Mouse (Mus musculus): ENCODE measurements at regions not wholly inside any gene's neighbourhood (a gene's known extent, or its start where the extent isn't known, plus 50 kb on each side); places are given as distances from the start of the nearest gene placed in this dataset.
A peak's percentile ranks its signal among the peaks of the same experiment; 100 is the strongest.

DNA sequence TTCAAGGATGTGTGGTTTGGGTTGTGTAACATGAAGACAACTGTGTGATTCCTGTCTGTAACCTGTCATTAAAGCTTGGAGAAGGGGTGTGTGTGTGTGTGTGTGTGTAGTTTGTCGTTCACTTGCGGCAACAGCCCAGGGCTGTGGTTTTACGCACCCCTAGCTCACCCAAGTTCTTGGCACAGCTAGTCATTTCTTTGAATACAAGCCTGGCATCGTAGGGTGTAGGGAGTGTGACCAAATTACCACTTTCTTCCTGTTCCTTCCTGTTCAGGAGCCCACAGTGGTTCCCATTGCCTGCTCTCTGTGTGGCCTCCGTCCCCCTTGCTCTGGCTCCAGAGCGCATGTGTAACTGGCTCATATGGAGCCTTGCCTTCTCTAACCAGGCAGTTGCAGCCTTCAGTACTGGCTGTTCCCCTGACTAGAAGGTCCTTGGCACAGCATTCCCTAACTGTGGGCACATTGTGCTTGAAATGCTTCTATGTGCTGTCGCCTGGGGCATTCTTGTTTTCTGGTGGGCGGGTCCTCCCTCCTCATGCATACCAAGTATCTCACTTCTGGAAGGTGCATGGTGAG is 167.4 kb upstream of the Ubr2 start:
- no peak for DNase-seq

DNA sequence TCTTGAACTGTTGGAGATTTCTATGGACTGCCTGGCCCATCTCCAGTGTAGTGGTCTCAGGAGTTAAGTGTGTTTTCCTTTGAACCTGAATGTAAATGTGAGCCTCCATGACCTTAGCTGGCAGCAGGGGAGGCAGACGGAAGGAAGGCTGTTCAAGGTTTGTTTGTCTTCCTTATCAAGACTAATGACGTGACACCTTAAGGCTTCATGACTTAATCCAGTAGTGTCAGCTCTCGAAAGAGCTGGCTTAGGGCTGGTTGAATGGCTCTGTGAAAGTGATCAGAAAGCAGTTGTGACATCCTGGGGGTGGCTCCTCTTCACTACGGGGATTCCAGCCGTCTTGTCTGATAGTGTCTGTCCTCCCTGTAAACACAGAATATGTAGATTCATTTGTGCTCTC is 166.0 kb upstream of the Ubr2 start:
- DNase-seq = no peak

DNA sequence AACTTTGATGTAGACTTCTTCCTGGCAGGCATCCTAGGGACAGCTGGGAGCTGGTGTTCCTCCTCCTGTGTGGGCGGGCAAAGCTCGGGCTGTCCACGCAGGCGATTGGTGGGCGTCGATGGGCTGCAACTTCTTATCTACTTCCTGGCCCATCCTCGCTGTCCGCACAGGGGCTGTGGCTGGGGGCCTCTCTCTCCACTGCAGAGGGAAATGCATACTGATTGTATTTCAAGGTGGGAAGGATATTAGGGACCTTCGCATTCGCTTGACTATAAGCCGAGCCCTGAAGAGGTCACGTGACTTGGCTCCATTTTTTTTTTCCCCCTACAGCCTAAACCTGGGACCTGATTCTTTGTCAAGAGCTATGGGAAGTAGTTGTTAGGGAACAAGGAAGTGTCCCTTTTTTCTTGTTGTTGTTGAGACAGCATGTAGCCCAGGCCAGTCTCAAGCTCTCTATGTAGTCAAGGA is 164.4 kb upstream of the Ubr2 start:
- DNase-seq = peak; percentile 88

DNA sequence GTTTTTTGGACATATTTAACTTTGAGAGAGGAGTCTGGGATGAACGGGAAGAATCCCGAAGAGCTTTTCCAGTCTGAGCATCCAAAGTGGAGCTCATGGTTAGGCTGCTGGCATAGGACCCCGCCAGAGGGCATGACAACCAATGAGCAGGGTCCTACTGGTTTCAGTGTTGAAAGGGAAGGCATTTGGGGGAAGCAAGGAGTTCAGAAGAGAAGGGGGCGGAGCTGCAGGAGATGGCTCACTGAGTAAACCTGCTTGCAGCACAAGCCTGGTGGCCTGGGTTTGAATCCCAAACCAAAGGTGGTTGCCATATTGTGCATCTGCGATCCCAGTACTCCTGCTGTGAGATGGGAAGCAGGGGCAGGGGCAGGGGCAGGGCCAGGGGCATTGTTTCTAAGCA is 161.4 kb upstream of the Ubr2 start:
- no peak for DNase-seq

DNA sequence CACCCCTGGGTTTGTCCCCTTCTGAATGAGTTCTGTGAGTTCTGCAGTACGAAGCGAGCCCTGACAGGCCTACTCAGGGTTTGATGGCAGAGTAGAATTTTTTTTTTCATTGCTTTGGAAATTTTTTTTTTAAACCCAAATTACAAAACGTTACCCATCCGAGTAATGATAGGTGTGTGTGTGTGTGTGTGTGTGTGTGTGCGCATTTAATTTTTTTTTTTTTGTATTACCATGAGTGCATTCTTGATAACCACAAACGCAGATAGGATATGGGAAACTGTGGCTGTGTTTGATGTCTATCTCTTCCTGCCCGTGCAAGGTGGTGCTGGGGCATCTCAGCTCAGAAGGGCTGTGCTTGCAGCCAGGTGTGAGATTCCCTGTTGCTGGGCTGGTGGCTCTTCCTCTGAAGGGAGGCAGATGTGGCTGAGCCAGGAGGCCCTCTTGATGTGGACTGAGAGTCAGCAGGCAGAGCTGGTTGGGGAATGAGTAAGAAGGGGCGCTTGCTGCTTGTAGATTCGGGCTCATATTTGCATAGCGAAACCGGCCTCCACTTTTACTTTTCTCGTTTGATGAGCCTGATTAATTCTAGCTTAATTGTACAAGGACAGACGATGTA is 160.7 kb upstream of the Ubr2 start:
- no peak for DNase-seq

DNA sequence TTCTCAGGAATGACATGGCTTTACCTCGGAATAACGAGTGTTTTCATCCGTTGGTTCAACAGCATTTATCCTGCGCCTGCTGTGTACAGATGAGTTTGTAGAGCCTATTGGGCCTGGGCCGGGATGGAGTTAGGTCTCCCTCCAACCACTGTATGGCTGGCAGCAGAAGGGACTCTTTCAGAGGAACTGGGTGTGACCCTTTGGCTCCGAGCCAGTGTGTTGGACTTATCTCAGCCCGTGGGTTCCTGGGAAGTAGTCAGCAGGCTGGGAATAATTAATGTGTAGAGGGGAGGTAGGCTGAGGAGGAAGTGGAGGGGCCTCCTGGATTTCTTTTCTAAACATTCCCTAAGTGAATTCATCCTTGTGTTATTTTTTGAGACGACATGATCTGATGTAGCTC is 157.7 kb upstream of the Ubr2 start:
- DNase-seq = peak; percentile 55

DNA sequence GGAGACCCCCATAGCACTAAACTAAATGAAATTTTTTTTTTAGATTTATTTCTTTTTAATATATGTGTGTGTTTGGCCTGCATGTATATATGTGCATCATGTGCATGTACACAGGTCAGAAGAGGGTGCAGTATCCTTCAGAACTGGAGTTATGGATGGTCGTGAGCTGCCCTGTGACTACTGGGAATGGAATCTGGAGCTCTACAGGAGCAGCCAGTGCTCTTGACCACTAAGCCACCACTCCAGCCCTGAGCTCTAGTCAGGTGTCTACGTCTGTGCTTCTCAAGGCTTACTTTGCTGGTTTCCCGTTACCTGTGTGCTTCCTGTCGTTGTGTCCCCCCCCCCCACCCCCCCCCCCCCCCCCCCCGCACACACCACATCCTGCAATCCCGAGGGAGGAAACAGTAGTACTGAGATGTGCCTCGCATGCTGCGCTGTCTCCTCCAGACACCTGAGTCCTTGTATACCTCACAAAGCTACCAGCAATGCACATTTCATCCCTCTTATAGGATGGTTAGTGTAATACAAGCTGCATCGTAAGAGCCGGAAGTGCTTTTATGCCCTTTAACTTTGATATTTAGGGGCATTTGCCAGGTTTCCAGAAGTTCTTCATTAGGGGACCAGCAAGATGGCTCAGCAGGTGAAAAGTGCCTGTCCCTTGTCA is 153.5 kb upstream of the Ubr2 start:
- DNase-seq = no peak

DNA sequence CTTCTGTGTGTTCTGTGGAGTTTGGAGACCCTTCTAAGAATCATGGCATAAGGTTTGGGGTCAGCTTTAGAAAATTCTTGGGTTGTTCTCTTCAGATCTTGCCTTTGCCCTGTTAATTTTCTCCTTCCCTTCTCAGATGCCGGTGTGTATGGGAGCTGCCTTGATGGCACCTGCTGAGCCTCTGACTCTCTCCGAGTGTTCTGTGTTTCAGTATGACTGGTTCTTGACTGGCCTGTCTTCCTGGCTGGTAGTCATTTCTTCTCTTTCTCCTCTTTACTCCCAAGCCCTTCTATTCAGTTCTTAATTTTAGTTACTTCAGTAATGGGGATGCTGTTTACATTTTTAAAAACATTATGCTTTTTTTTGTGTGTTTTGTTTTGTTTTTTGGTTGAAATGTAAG is 152.1 kb upstream of the Ubr2 start:
- no peak for DNase-seq

DNA sequence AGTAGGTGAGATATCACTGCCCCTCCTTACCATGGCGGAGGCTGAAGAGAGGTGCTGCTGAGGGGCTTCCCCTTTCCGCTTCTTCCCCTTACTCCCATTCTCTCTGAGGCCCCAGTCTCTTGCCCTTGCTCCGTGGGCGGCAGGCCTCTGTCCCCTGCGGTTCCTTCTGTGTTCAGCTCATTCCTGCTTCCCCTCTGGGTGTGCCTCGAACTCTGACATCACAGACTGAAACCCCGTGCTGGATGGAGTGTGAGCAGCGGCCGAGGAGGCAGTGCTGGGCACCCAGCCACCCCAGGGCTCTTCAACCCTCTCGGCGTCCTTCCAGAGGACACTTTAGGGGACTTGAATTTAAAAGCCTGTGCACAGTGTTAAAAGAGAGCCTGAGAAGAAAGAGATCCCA is 145.9 kb upstream of the Ubr2 start:
- no peak for DNase-seq

DNA sequence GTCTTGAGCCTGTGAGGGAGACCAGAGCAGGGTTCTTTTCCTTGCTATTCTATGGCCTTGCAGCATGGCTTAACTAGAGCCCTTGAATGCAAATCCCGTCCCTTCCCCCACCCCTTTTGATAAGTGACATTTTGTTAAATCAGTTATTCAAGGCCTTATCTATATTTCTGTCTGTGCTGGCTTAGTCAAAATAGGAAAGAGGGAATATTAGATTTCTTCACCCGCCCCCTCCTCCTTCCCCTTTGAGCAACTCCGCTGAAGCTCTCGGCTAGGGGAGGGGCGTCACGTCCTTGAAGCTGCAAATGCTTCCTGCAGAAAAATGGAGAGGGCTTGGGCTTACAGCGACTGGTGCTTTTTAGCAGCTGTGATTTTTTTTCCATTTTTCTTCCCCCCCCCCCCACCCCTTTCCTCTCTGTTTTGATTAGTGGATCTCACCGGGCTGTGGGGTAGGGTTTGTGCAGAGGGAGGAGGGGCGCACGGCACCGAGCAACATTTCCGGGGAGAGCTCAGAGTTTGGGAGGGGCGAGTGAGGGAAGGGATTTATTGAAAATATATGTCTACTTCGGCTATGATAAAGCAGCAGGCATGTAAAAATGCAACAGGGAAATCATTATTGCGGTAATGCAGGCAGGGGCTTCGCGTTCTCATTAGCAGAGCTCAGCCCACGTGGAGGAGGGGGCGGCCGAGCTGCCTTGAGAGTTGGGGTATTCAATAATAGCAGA is 141.4 kb upstream of the Ubr2 start:
- peak; percentile 72 for DNase-seq

DNA sequence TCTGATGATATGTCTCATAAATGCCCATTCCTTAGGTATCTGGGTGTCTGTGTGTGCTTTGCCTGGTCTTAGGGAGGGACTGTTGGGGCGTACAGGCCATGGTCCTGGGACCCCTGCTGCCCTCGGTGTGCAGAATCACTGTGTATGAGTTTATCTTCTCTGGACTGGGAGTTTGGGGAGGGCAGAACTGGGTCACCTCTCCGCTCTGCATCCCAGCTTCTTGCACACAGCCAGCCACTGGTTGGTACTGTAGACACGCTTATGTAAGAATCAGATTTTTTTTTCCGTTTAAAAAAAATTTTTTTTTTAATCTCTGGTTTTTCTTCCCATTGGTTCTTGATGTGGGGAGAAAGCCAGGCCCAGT is 140.8 kb upstream of the Ubr2 start:
- no peak for DNase-seq

DNA sequence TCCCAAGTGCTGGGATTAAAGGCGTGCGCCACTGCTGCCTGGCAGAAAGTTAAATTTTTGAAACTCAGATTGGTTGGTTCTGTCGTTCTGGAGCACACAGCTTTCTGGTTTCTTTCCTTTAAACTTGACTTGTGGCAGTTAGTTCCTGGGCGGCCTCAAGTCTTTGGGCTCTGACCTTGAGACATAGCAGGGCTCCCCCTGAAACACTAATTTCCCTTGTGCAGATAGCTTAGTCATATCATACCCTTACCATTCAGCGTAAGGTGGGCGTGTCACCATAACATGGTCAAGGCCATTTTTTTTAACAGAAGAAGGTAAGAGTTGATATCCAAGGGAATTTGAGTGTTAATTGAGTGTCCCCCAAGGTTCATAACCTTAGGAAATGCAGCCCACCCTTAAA is 140.3 kb upstream of the Ubr2 start:
- DNase-seq = no peak

DNA sequence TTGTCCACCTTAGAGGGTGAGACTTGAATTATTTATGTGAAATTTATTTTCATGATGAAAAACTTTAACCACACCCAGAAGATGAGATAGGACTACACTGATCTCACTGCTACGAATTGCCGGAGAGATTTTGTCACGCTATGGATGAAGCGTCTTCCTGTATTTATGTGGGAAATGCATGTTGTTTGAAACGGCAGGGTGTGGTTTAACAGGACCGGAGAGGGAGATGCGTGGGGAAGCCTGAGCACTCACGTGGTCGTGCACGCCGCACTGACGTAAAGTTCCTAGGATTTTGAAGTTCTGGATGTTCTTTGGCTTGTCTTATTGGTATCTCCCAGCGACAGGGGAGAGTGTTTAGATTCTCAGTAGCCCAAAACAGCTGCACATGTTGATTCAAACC is 139.3 kb upstream of the Ubr2 start:
- DNase-seq = no peak

DNA sequence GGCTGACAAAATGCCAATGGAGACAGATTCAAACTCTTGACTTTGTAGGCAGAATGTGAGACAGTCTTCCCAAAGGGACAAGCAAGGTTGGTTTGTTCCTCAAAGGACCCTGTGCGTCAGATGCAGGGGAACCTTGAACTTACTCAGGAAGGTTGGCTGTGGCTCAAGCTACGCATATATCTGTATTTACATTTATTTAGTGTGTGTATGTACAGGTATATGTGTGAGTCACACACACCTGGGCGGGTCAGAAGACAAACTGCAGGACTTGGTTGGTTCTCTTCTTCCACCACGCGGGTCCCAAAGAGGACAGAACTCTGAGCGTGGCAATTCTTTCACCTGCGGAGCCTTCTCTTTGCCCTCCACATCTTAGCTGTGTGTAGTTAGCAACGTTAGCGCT is 138.8 kb upstream of the Ubr2 start:
- no peak for DNase-seq

DNA sequence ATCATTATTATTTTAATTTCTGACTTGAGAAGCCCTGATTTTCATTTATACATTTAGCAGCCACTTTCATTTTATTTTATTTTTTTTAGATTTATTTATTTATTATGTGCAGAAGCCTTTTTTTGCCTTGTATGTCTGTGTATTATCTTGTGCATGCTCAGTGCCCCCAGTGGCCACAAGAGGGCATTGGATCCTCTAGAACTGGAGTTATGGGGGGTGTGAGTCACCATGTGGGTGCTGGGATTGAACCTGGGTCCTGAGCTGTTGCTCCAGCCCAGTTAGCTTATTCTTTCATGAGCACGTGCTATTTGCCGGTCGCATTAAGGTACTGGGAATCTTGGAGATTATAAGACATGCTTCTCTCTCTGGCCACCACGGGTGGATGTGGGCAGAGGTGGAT is 136.3 kb upstream of the Ubr2 start:
- DNase-seq = peak; percentile 50

DNA sequence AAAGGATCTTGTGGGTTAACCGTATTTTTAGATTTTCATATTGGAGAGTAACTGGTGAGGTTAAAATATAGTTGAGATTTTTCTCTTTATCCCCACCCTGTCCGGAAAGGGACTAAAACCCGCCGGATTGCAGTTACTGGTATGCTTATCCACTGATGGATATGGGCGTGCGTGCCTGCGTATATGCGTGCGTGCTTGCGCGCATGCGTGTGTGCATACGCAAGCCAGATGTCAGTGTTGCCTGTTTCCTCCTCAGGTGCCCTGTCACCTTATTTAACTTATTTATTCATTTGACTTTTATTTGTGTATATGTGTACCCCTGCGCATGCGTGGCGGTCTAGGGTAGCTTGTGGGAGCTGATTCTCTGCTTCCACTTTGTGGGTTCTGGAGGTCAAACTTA is 135.2 kb upstream of the Ubr2 start:
- no peak for DNase-seq

DNA sequence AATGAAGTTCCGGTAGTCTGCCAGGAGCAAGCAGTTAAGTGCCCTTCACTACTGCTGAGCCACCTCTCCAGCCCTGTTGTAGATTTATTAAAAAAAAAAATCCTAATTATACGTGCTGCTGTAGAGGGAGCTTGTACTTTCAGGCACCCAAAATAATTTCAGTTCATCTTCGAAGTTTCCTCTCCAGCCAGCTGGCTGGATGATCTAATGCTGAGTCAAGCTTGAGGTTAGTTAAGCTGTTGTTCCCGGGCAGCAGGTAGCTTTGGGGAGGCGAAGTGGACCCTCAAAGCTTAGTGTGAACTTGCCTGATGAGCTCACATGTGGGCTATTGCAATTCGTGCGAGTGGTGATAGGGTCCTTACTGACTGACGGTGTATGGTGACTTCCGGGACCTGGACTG is 134.6 kb upstream of the Ubr2 start:
- no peak for DNase-seq

DNA sequence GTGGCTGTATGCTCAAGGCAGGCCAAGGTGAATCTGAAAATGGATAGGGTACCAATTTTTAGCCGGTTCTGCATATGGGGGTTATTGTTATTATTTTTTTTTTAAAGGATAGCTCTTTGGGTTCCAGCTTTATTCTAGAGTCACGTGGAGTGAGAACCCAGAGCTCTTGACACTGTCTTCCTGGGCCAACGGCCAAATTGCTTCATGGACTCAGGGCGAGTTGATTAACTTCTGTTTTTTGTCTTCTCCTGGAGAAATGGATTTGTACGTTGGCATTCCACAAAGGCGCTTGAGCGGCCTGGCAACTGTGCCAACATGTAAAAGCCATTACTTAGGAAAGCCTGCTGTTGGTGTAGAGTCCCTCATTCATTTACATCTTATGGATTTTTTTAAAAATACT is 134.1 kb upstream of the Ubr2 start:
- DNase-seq = peak; percentile 57

DNA sequence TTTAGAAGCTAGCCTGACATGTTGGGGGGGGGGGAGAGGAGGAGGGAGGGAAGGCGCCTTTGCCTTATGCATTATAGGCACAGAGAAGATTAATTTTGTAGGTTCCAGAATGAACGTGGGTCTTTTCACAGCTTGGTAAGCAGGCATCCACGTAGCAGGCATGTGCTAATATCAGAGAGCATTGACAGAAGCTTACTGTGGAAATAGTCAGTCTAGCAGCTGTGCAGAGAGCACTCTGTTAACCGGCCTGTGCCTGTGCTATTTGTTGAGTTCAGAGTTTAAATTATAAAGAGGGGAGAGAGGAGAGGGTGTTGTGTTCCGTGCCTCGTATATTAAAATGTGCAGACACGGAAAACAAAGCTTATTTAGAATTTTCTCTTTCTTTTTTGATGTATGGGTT is 133.5 kb upstream of the Ubr2 start:
- DNase-seq = no peak

DNA sequence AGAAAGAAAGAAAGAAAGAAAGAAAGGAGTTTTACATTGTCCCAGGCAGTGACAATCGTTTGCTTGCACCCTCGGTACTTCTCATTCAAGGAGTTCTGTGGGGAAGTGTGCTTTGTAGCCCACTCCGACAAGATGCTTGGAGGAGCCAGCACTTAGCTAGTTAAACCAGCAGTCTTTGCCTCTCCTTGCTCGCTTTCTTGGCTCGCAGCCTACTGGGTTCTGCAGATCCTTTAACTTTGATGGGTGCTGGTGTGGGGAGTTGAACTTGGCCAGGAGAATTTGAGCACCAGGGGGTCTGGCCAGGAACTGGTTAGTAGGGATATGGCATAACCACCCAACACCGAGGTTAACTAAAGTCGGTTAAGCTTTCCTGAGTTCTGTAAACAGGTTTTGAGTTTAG is 132.5 kb upstream of the Ubr2 start:
- DNase-seq = peak; percentile 55

DNA sequence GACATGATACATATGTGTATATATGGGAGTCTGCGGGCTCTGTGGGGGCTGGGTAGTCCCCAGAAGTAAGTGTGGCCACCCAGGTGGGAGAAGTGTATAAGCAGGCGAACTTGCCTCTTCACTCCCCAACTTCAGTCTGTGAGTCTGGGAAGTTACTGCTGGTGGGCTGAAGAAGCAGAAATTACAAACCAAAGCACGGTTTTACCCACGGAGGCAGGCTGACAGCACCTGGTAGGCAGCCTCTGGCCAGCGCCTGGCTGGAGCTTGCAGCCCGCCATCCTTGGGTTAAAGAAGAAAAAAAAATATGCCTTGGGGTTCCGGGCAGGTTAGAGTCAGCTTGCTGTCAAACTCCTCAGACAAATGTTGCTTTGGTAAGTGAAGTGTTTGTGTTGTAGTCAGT is 131.9 kb upstream of the Ubr2 start:
- DNase-seq = no peak

DNA sequence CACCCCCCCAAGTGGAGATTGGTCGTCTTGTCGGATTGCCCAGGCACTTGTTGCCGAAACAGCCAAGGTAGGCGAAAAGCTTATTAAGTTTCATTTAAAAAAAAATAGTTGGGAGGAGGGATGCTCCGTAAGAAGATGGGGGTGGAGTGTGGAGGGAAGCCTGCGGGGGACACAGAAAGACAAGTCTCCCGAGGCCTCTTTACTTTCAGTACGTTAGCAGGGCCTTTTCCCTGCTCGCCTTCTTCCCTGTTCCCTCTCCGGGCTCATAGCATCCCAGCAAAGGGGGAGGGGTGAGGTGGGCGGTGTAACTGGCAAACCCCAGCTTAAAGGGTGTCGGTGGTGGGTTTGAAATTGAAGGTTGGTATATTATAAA is 131.5 kb upstream of the Ubr2 start:
- DNase-seq = peak; percentile 60

DNA sequence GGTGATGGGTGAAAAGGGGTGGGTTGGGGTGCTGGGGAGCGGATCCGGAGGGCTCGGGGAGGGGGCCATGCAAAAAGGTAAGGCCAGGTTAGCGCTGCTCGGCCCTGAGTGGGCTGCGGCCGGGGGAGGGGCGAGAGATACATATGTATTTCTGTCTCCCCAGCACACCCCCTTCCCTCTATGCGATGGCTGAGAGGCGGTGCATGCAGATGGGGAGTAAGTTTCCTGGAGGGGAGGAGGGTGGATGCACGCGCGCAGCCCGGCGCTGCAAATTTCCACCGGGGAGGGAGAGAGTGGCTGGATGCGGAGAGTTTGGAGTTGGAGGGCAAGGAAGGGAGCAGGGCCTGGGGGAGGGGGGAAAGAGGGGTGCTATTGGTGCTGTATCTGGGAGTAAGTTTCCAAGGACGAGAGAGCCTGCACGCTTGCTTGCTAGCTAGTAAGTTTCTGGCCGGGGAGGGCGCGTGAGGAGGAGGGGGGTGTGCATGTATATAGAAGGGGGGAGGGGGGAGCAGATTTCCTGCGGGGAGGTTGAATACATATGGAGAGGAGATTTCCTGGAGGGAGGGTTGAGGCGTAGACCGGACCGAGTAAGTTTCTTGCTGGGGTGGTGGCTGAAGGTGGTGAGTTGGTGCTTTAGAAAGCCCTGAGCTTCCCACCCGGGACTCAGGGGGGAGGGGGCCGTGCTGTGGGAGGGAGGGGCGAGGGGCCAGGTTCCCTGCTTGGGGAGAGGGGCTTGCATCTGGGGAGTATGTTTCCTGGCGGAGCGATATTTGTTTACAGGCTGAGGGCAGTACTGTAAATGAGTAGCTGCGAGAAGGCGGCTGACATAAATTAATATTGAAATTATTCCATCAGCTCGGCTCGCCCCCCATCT is 130.8 kb upstream of the Ubr2 start:
- peak; percentile 80 for DNase-seq

Measured in adrenal gland, postnatal 10 days (tissue).